8 mouse cellular contexts compared by ENCODE assay signal in the genomic region with DNA sequence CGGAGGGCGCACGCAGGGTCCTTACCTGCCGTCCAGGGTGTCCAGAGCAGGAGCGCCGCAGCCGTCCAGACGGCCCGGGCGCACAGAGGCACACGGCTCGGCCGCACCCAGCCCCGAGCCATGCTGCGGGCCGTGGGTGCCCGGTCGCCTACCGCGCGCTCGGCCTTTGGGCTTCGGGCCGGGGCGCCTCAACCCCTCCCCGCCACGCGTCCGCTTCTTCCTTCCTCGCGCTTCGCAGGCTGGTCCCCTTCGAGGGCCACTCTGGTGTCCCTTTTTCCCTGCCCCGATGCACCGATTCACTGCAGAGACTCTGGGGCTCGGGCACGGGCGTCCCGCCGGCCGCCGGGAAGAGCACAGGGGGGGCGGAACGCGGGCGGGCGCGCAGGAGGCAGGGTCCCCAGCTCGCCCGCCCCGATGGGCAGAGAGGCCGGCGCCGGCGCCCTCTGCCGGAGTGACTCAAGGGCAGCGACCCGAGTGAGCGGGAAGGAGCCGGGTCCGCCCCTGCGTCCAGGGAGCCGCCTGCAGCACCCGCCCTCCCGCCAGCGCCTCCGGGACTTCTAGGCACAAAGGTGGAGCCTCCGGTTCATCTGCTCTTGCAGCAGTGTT. TPM values are rescaled to one million over a fixed set of nuclear protein-coding genes. Genes with fewer than 3 reads are reported as not detected.
A peak's percentile ranks its signal among the peaks of the same experiment; 100 is the strongest.
DNase-seq lines count a peak whose midpoint lies in the region; ATAC-seq lines count a peak whose summit lies in the region.

Ror2 (minus strand) TSS at position 369 of the 606 bp plus-strand sequence.

- H3K4me2 ChIP-seq in embryonic facial prominence, embryonic 12.5 days (replicated peaks), result peak within 1 kb of the TSS; percentile 66
- H3K4me2 ChIP-seq in heart, embryonic 13.5 days, result peak within 1 kb of the TSS; percentile 82
- H3K4me2 ChIP-seq in midbrain, embryonic 11.5 days, result peak within 1 kb of the TSS; percentile 66

- peak within 1 kb of the TSS; percentile 91 for H3K27ac ChIP-seq in embryonic facial prominence, embryonic 12.5 days
- H3K27ac ChIP-seq in heart, embryonic 13.5 days (replicated peaks), result peak within 1 kb of the TSS; percentile 79
- H3K27ac ChIP-seq in midbrain, embryonic 11.5 days (ENCODE audit: low read depth, low read length), result no peak within 1 kb of the TSS

- H3K4me3 ChIP-seq in embryonic facial prominence, embryonic 12.5 days, result peak within 1 kb of the TSS; percentile 86
- H3K4me3 ChIP-seq in heart, embryonic 13.5 days, result peak within 1 kb of the TSS; percentile 89
- peak within 1 kb of the TSS; percentile 45 for H3K4me3 ChIP-seq in midbrain, embryonic 11.5 days (ENCODE audit: low read depth, low read length)

- DNase-seq in heart, adult 11 months, result peak; percentile 96
- no peak for DNase-seq in heart, adult 8-10 months (ENCODE audit: low spot score)
- DNase-seq in kidney, postnatal 25 days, result peak; percentile 69 to 83
- no peak for DNase-seq in midbrain, embryonic 11.5 days (ENCODE audit: low spot score, missing footprints)
- peak; percentile 51 for DNase-seq in urinary bladder, adult 2 months (ENCODE audit: low spot score)
- DNase-seq in cerebellum, adult 8-10 months, result no peak

- no peaks in the 10 kb centered on the region for H3K27me3 ChIP-seq in embryonic facial prominence, embryonic 12.5 days
- H3K27me3 ChIP-seq in heart, embryonic 13.5 days (replicated peaks), result peaks cover 14% of the 10 kb centered on the region
- peaks cover 22% of the 10 kb centered on the region for H3K27me3 ChIP-seq in midbrain, embryonic 11.5 days (ENCODE audit: control insufficient read depth, insufficient read depth, low read length)

- H3K36me3 ChIP-seq in embryonic facial prominence, embryonic 12.5 days, result no peaks in the 10 kb centered on the region
- no peaks in the 10 kb centered on the region for H3K36me3 ChIP-seq in heart, embryonic 13.5 days
- H3K36me3 ChIP-seq in midbrain, embryonic 11.5 days (ENCODE audit: control insufficient read depth, insufficient read depth, low read length), result no peaks in the 10 kb centered on the region

- WGBS in embryonic facial prominence, embryonic 12.5 days, result under 1% methylated on average over 68 of the region's 68 CpGs
- under 1% methylated on average over 65 of the region's 68 CpGs for WGBS in heart, embryonic 13.5 days
- WGBS in midbrain, embryonic 11.5 days, result under 1% methylated on average over 55 of the region's 68 CpGs

- H3K9ac ChIP-seq in embryonic facial prominence, embryonic 12.5 days, result peak within 1 kb of the TSS; percentile 91
- peak within 1 kb of the TSS; percentile 96 for H3K9ac ChIP-seq in heart, embryonic 13.5 days
- peak within 1 kb of the TSS; percentile 62 for H3K9ac ChIP-seq in midbrain, embryonic 11.5 days (ENCODE audit: low read length)

- peaks cover 40% of the 10 kb centered on the region for H3K4me1 ChIP-seq in embryonic facial prominence, embryonic 12.5 days
- H3K4me1 ChIP-seq in heart, embryonic 13.5 days, result peaks cover 49% of the 10 kb centered on the region
- H3K4me1 ChIP-seq in midbrain, embryonic 11.5 days (ENCODE audit: control insufficient read depth, insufficient read depth, low read length), result peaks cover 3% of the 10 kb centered on the region; the same call in 1 of the 2 replicates

- H3K9me3 ChIP-seq in embryonic facial prominence, embryonic 12.5 days, result no peaks in the 10 kb centered on the region
- H3K9me3 ChIP-seq in heart, embryonic 13.5 days, result no peaks in the 10 kb centered on the region
- H3K9me3 ChIP-seq in midbrain, embryonic 11.5 days (ENCODE audit: control insufficient read depth, low read length), result no peaks in the 10 kb centered on the region

- peak; percentile 68 for ATAC-seq in embryonic facial prominence, embryonic 12.5 days (ENCODE audit: insufficient number of reproducible peaks, insufficient read depth, low FRiP score, low TSS enrichment)
- ATAC-seq in heart, embryonic 13.5 days (ENCODE audit: extremely low read depth, insufficient number of reproducible peaks, low FRiP score, low TSS enrichment), result peak; percentile 39
- ATAC-seq in midbrain, embryonic 11.5 days (ENCODE audit: low FRiP score), result peak; percentile 78

RNA-seq across cellular contexts. Expression of gene Ror2, which starts in this region (rescaled TPM):
- total RNA-seq in heart, adult 8-10 months (2022), result 1 to 10 TPM in 3 of 4 experiments, under 1 TPM in 1; 0.72 to 1.2 (median 1.0) TPM
- 42.0 and 42.1 TPM in 2 replicates for polyA plus RNA-seq in embryonic facial prominence, embryonic 12.5 days (2016; fragmentation: Nextera tagmentation; extraction: Ambion mirVana)
- polyA plus RNA-seq in heart, embryonic 13.5 days (2015; fragmentation: Nextera tagmentation; extraction: Ambion mirVana), result 16.4 and 16.5 TPM in 2 replicates
- polyA plus RNA-seq in midbrain, embryonic 11.5 days (2014; fragmentation: Nextera tagmentation; extraction: Ambion mirVana), result 3.4 and 4.8 TPM in 2 replicates
- polyA plus RNA-seq in urinary bladder, adult 2 months (2012; rRNA removed), result 8.6 and 11.7 TPM in 2 replicates

Comparison
In these comparisons a context has a peak if more than half of its experiments do, and no peak if none do; other contexts are left out.
1. DNase-seq: peak in heart, adult 11 months (single experiment), kidney, postnatal 25 days (2 of 2) and urinary bladder, adult 2 months (single experiment); none in heart, adult 8-10 months (single experiment), midbrain, embryonic 11.5 days (single experiment) and cerebellum, adult 8-10 months (single experiment).
2. Peak in every context shown above with its lines, with median percentiles within 50 percentile points of each other: ATAC-seq, H3K4me2 ChIP-seq, H3K4me3 ChIP-seq and H3K9ac ChIP-seq.